Mouse (Mus musculus): Measurements from ENCODE around the gene Il23r.

GRCm38 (mm10) chr6:67436295-67436694, 55.4 kb downstream of the Il23r start:
- TF ChIP-seq CTCF (IDR thresholded peaks at IDR 0.05; ENCODE audit: low read depth, low read length) (no peak), TAL1 (conservative IDR thresholded peaks at IDR 0.05; ENCODE audit: low read depth, low read length) (no peak)

Measured in G1E (cell line).